Mouse (Mus musculus): Measurements from ENCODE around the gene Tceal8. TPM values are rescaled to one million over a fixed set of nuclear protein-coding genes. Genes with fewer than 3 reads are reported as not detected.

Gene Tceal8
- total RNA-seq, 2 experiments from 2014 or later = 36.6 to 42.7 TPM

GRCm38 (mm10) chrX:136135559-136135958 lies 36.6 kb downstream of the Tceal8 start:
- no peak for DNase-seq (ENCODE audit: extremely low spot score in 1 of 2, low spot score in 1 of 2)

GRCm38 (mm10) chrX:136127744-136128064 lies 44.4 kb downstream of the Tceal8 start:
- DNase-seq (ENCODE audit: extremely low spot score in 1 of 2, low spot score in 1 of 2) = peak; percentile 35 to 62

GRCm38 (mm10) chrX:136127038-136127743 lies 45.0 kb downstream of the Tceal8 start:
- DNase-seq (ENCODE audit: extremely low spot score in 1 of 2, low spot score in 1 of 2) = no peak

Small RNA genes lying within 50 kb of the gene (microRNA-seq; reads per million reads assigned to microRNA genes)
- 0 reads per million in 2 experiments for gene Mir6383

Other genes with a start within 250 kb of the Tceal8 start
- gene Arxes2, start 178.5 kb downstream of the Tceal8 start, total RNA-seq (2021) = 10 to 100 TPM; 64.8 to 76.9 TPM
- gene Arxes1, start 139.0 kb downstream of the Tceal8 start, total RNA-seq (2021) = 10 to 100 TPM; 40.7 to 46.9 TPM
- 100 to 1,000 TPM; 365 to 377 TPM for gene Bex2, start 104.1 kb downstream of the Tceal8 start, total RNA-seq (2021)
- gene Nxf3, start 87.1 kb downstream of the Tceal8 start, total RNA-seq (2021) = not detected
- gene Bex4, start 33.3 kb downstream of the Tceal8 start, total RNA-seq (2021) = 10 to 100 TPM; 21.0 to 22.0 TPM
- gene Tceal5, start 31.5 kb upstream of the Tceal8 start, total RNA-seq (2021) = 100 to 1,000 TPM; 121 to 151 TPM
- 1 to 10 TPM in 1 of 2 experiments, under 1 TPM in 1; 0.70 to 1.4 TPM for gene Tceal7, start 42.4 kb upstream of the Tceal8 start, total RNA-seq (2021)
- gene Bex1, start 43.2 kb upstream of the Tceal8 start, total RNA-seq (2021) = 10 to 100 TPM; 64.9 to 73.4 TPM
- gene Tceal9, start 72.7 kb upstream of the Tceal8 start, total RNA-seq (2021) = 10 to 100 TPM; 88.5 to 93.5 TPM
- 100 to 1,000 TPM; 317 to 336 TPM for gene Bex3, start 97.9 kb upstream of the Tceal8 start, total RNA-seq (2021)